Mouse (Mus musculus) embryonic fibroblast, embryonic 13.5 days (primary cell): Measurements from ENCODE around the gene Btn2a2. TPM values are rescaled to one million over a fixed set of nuclear protein-coding genes. Genes with fewer than 3 reads are reported as not detected.

Experiments
- H3K27ac ChIP-seq: 2 replicates; pipeline ENCODE4 v1.5.1; 2012; ENCODE audit warnings: low read length, control low read depth, inconsistent platforms; ENCODE audit not compliant: insufficient read depth
- H3K4me1 ChIP-seq: 2 replicates; pipeline ENCODE4 v1.6.1; 2011; ENCODE audit warnings: low read length; ENCODE audit not compliant: control insufficient read depth, insufficient read depth
- H3K4me3 ChIP-seq: 2 replicates; pipeline ENCODE4 v1.5.1; 2011; ENCODE audit warnings: mild to moderate bottlenecking, control low read depth, low read length; ENCODE audit not compliant: insufficient read depth
- CTCF ChIP-seq: IDR thresholded peaks from 2 replicates; pipeline ENCODE4 v1.5.1; 2011; ENCODE audit warnings: mild to moderate bottlenecking, control low read depth, low read length, moderate library complexity, borderline replicate concordance; ENCODE audit not compliant: insufficient read depth
- POLR2A ChIP-seq: IDR thresholded peaks from 2 replicates; pipeline ENCODE4 v1.6.1; 2011; ENCODE audit warnings: low read depth, mild to moderate bottlenecking, control low read depth, low read length, moderate library complexity
- polyA plus RNA-seq: library from polyadenylated mRNA; stranded (reverse); fragments of >200 nt; gene quantifications from 2 replicates; pipeline ENCODE4 v1.2.4, GENCODE M21; 2011; ENCODE audit warnings: low read depth; ENCODE audit not compliant: missing spikeins, insufficient read length

Btn2a2 gene
- polyA plus RNA-seq, 1 experiment: not detected

DNA sequence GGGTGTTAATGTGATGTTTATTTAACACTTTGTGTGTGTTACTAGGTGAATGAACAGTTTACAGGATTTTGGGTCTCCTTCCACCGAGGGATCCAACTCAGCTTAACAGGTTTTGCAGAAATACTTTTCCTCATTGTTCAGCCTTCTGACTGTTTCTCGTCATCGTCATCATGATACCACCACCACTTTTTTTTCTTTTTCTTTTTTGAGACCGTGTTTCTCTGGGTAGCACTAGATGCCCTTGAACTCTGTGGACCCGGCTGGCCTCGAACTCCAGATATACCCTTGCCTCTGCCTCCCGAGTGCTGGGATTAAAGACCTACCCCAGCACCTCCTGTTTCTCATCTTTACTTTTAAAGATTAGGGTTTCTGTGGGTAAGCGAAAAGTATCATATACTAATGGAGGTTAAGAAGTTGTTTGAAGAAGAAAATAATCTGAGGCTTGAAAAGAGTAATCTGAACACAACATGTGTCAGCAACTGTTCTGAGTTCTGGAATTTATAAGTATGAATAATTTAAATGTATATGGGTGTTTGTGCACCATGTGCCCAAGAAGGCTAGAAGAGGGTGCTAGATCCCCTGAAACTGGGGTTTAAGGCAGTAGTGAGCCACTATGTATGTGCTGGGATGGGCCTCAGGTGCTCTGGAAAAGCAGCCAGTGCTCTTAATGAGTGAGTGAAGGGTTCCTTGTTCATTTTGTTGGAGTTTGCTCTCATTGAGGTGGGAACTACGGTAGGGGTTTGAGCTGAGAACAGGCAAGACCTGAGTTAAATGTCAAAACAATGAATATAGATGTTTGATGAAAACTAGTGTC, 43.8 kb upstream of the Btn2a2 start:
- Histone ChIP-seq H3K27ac (peak overlapping the region; percentile 79), H3K4me1 (peaks cover 5% of the 10 kb centered on the region; the same call in 1 of the 2 replicates), H3K4me3 (peak overlapping the region; percentile 46)
- peak; percentile 38; the same call in 1 of the 2 replicates for TF ChIP-seq POLR2A
- no peak for TF ChIP-seq CTCF

- peak within 1 kb of the TSS; percentile 95 for H3K27ac ChIP-seq
- peaks cover 7% of the 10 kb centered on the region; the same call in 1 of the 2 replicates for H3K4me1 ChIP-seq
- TF ChIP-seq CTCF (no peak), POLR2A (peak; percentile 99)
- H3K4me3 ChIP-seq: peak within 1 kb of the TSS; percentile 66
Measured at GRCm38 (mm10) chr13:23530901-23531875, 42.5 kb upstream of the Btn2a2 start, which contains the start of gene Hist1h4h. Hist1h4h (plus strand) TSS chr13:23531050.

DNA sequence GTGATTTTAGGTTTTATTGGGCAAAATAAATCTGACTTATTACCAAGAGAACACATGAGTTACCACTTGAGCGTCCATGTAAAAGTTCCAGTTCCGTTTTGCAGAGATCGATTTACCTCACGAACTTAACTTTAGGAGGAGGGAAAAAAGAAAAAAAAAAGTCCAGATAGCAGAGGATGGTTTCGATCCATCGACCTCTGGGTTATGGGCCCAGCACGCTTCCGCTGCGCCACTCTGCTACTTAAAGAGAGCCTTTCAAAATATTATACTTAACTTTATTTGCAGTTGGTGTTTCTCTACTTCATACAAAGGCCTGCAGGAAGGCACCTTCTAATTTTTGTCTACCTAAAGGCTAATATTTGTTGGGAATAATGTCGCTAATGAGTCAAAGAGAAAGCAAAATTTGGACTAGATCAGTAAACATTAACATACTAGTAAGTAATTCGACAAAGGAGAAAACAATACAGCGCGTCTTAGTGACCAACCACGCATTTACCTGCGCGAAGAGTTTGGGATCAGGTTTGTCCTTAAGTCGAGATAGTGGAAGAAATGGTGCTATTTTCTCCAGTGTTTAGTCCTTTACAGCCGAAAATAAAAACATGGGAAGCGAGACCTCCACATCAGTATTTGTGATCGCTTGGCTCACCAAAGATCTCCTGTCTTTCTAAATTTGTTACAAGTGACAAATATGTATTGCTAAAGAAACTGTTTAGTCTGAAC, 41.7 kb upstream of the Btn2a2 start:
- Histone ChIP-seq H3K4me3 (peak overlapping the region; percentile 66), H3K27ac (peak overlapping the region; percentile 95), H3K4me1 (peaks cover 7% of the 10 kb centered on the region; the same call in 1 of the 2 replicates)
- TF ChIP-seq POLR2A: 0 out of 2 replicates have a peak, but pooled peaks have one; percentile 38
- TF ChIP-seq CTCF: no peak

- Histone ChIP-seq H3K4me1 (peaks cover 7% of the 10 kb centered on the region; the same call in 1 of the 2 replicates), H3K27ac (no peak overlapping the region), H3K4me3 (0 out of 2 replicates have a peak overlapping the region, but pooled peaks have one; percentile 66)
- TF ChIP-seq POLR2A: no peak
- no peak for TF ChIP-seq CTCF
Measured at GRCm38 (mm10) chr13:23529480-23530165, 41.0 kb upstream of the Btn2a2 start.

GRCm38 (mm10) chr13:23529005-23529404, 40.3 kb upstream of the Btn2a2 start:
- Histone ChIP-seq H3K4me1 (peaks cover 7% of the 10 kb centered on the region; the same call in 1 of the 2 replicates), H3K4me3 (no peak overlapping the region), H3K27ac (no peak overlapping the region)
- TF ChIP-seq CTCF: no peak
- TF ChIP-seq POLR2A: no peak

DNA sequence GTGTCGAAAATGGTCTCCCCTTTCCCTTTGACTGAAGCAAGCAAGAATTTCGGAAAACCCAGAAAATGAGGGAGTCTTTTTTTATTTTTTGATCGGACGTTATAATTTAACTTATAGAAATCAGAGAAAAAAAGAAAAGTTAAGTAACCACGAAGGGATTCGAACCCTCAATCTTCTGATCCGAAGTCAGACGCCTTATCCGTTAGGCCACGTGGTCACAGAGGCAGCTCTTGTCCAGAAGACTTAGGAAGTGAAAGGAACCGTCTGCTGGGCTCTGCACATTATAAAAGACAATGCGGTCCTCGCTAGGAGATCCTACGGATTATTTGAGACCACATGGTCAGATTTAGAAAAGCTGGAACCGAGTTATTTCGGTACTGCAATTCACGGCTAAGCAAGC, 37.7 kb upstream of the Btn2a2 start:
- Histone ChIP-seq H3K27ac (0 out of 2 replicates have a peak overlapping the region, but pooled peaks have one; percentile 11), H3K4me3 (peak overlapping the region; percentile 70), H3K4me1 (peaks cover 7% of the 10 kb centered on the region; the same call in 1 of the 2 replicates)
- no peak for TF ChIP-seq CTCF
- no peak for TF ChIP-seq POLR2A

DNA sequence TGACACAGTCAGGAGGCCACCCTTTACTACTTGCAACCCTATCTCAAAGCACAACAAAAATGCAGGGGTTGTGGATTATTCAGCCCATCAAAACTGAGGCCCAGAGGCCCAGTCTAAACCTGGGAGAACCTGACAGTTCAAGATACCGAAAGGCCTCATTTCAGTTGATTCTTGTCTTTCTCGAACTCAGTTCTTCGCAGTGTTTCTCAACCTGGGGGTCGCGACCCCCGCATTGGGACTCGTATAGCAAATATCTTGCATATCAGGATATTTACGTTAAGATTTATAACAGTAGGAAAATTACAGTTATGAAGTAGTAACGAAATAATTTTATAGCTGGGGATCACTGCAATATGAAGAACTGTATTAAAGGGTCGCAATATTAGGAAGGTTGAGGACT, 37.2 kb upstream of the Btn2a2 start:
- no peak overlapping the region; the same call in 1 of the 2 replicates for H3K4me3 ChIP-seq
- peaks cover 7% of the 10 kb centered on the region for H3K4me1 ChIP-seq
- no peak overlapping the region for H3K27ac ChIP-seq
- TF ChIP-seq CTCF (no peak), POLR2A (no peak)

DNA sequence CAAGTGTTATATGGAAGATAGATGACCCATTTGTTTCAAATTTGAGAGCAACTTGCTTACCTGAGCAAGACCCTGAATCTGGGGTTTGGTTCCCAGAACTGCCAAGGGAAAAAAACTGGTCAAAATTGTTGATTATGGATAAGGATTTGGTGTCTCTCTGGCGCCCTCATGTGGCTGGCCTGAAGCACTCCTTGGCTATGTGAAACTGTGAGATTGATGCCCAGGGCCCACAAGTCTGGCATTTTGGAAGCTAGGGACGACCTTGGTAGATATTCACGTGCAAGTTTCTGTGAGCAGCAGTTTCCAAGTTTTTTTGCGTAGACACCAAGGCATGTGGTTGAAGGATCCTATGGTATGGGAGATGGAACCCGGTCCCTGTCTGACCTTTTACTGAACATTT, 36.0 kb upstream of the Btn2a2 start:
- Histone ChIP-seq H3K4me1 (peaks cover 7% of the 10 kb centered on the region), H3K27ac (no peak overlapping the region), H3K4me3 (no peak overlapping the region)
- no peak for TF ChIP-seq POLR2A
- TF ChIP-seq CTCF: peak; percentile 82; the same call in 1 of the 2 replicates

DNA sequence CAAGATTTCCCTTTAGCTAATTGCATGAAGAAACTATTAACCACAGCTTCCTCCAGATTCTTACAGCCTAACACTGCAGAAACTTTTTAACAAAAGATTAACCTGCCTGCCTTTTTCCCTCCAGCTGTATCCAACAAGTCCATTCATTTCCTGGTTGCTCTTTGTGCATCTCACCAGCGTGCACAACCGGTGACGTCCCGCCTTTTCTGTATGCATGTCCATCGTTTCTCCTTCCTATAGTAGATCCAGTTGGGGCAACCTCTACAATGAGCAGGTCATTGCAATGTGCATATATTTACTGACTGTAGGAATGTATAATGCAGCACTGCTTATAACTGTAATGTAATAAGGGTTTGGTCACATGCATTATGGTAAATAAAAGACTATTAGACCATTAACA, 35.3 kb upstream of the Btn2a2 start:
- Histone ChIP-seq H3K4me3 (no peak overlapping the region), H3K27ac (no peak overlapping the region), H3K4me1 (peaks cover 5% of the 10 kb centered on the region)
- no peak for TF ChIP-seq CTCF
- no peak for TF ChIP-seq POLR2A
